Mouse (Mus musculus): ENCODE measurements at regions not wholly inside any gene's neighbourhood (a gene's known extent, or its start where the extent isn't known, plus 50 kb on each side); places are given as distances from the start of the nearest gene placed in this dataset.
A peak's percentile ranks its signal among the peaks of the same experiment; 100 is the strongest.

DNA sequence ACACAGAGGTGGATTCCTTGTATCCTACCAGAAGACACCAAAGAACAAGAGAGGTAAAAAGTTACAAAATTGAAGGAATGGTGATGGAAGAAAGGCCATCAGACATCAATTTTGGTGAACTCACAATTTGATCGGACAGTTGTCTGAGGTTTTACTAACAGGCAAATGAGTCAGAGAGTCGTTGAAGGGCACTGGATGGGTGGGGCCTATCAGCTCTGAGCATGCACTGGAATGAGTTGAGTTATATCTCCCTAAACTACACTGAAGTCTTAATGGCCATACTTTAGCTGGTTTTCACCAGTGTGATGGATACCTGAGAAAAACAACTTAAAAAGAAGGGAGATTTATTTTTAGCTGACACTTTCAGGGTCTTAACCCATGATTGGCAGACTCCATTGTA, 630.3 kb upstream of the Fam160b2 start:
- 28% methylated on average over 2 of the region's 2 CpGs for WGBS (ENCODE audit: insufficient replicate concordance)
- peak; percentile 76 for ATAC-seq
- 0 out of 2 replicates have a peak overlapping the region, but pooled peaks have one; percentile 3 for H3K4me2 ChIP-seq
- H3K9me3 ChIP-seq (replicated peaks) = no peaks in the 10 kb centered on the region
- H3K27ac ChIP-seq = no peak overlapping the region
- no peak overlapping the region for H3K9ac ChIP-seq
- H3K36me3 ChIP-seq = no peaks in the 10 kb centered on the region
- H3K4me1 ChIP-seq = peaks cover 20% of the 10 kb centered on the region
- no peaks in the 10 kb centered on the region for H3K27me3 ChIP-seq (replicated peaks)
- no peak overlapping the region for H3K4me3 ChIP-seq

DNA sequence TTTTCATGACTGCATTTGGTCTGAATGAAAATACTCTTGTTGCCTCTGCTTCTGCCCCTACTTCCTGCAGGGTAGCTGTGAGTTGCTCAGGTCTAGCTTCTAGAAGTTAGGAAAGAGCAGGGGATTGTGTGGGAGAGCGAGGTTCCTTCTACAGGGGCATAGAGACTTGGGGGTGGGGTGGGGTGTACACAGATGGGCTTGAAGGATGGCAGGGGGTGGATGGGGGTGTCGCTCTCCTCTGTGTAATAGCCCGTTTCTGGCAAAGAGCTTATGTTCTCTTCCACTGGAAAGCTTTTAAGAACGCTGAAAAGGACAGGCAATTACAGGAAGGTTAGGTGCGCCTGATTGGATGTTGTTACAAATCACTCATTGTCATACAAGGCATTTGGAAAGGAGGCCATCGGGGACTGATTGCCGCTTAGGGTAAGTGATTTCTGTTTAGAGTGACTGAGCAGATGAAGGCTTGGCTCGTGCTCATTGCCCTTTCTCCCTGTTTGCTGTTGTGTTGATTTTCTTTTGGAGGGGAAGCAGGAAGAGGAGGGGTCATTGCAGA, 629.3 kb upstream of the Fam160b2 start:
- Histone ChIP-seq H3K9ac (no peak overlapping the region), H3K4me3 (no peak overlapping the region), H3K9me3 (replicated peaks) (no peaks in the 10 kb centered on the region), H3K4me2 (no peak overlapping the region), H3K36me3 (no peaks in the 10 kb centered on the region), H3K4me1 (peaks cover 13% of the 10 kb centered on the region), H3K27me3 (replicated peaks) (no peaks in the 10 kb centered on the region), H3K27ac (no peak overlapping the region)
- no peak for ATAC-seq
- WGBS (ENCODE audit: insufficient replicate concordance) = 77% methylated on average over 8 of the region's 8 CpGs

DNA sequence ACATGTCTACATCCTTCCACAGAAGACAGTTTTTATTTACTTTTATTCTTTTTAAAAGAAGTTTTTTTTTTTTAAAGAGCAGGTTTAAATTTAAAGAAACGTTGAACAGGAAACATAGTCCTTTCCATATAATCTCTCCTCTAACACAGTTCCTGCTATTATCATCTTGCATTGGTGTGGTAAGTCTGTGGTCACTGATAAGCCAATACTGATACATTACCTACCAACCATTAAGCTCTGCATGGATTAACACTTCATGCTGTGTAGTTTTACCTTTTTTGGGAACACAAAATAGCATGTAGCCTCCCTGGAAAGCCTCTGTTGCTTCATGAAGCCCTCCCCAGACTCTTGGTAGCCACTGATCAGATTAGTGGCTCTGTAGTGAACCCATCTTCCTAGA, 617.4 kb upstream of the Fam160b2 start:
- H3K4me1 ChIP-seq = peaks cover 13% of the 10 kb centered on the region
- no peak overlapping the region for H3K9ac ChIP-seq
- H3K4me3 ChIP-seq = no peak overlapping the region
- WGBS (ENCODE audit: insufficient replicate concordance) = 13% methylated on average over 1 of the region's 1 CpGs
- H3K27me3 ChIP-seq (replicated peaks) = no peaks in the 10 kb centered on the region
- H3K9me3 ChIP-seq (replicated peaks) = peaks cover 8% of the 10 kb centered on the region; the same call in 1 of the 2 replicates
- H3K4me2 ChIP-seq = no peak overlapping the region
- no peaks in the 10 kb centered on the region for H3K36me3 ChIP-seq
- ATAC-seq = peak; percentile 78
- H3K27ac ChIP-seq = no peak overlapping the region

DNA sequence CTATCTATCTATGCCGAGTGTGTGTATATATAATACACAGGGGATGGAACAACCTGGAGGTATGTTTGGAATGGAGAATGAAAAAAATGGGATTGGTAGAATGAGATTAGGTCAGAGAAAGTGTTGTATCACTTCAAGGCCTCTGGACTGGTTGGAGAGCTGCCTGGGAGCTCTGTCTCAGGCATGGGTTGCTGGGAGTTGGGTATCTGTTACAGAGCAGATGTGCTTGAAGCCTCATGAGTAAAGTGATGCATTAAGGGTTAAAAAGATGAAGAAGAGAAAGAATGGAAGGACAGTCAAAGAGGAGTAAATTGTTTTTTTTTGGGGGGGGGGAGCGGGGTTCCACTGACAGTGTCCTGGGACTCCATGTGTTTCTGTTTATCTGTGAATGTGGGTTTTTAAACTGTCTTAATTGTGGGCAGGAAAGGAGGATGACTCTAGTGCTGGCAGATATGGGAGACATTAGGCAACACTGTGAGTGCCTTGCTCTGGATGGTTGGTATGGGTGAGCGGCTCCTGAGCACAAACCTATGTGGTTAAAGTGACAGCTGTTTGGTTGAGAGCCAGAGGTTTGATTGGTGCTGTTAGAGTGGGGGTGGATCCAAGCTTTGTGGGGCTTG, 611.8 kb upstream of the Fam160b2 start:
- Histone ChIP-seq H3K4me2 (no peak overlapping the region), H3K4me1 (peaks cover 8% of the 10 kb centered on the region), H3K36me3 (no peaks in the 10 kb centered on the region), H3K27ac (no peak overlapping the region), H3K27me3 (replicated peaks) (no peaks in the 10 kb centered on the region), H3K9ac (no peak overlapping the region), H3K9me3 (replicated peaks) (no peaks in the 10 kb centered on the region), H3K4me3 (no peak overlapping the region)
- ATAC-seq = no peak
- 62% methylated on average over 3 of the region's 3 CpGs for WGBS (ENCODE audit: insufficient replicate concordance)

DNA sequence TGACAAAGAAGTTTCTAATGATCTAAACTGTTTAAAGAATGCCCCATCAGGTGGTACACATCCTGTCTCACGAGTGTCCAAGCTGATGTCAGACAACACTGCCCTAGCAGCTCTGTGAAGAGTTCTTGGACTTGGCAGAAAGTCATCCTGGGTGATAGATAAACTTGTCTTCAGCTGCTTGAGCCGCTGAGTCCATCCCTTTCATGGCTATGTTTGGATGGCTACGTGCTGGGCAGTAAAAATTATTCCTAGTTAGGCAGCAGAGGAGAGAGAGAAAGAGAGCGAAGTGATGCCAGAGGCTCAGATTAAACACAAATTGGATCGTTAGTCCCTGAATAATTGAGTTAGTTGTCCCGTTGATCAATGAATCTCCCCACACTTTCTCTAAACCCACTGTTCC, 603.8 kb upstream of the Fam160b2 start:
- H3K9ac ChIP-seq = no peak overlapping the region
- no peak overlapping the region for H3K4me3 ChIP-seq
- peaks cover 40% of the 10 kb centered on the region for H3K4me1 ChIP-seq
- H3K4me2 ChIP-seq = no peak overlapping the region
- ATAC-seq = no peak
- H3K27ac ChIP-seq = no peak overlapping the region
- H3K27me3 ChIP-seq (replicated peaks) = no peaks in the 10 kb centered on the region
- H3K9me3 ChIP-seq (replicated peaks) = no peaks in the 10 kb centered on the region
- no peaks in the 10 kb centered on the region for H3K36me3 ChIP-seq
- WGBS (ENCODE audit: insufficient replicate concordance) = 68% methylated on average over 6 of the region's 6 CpGs

DNA sequence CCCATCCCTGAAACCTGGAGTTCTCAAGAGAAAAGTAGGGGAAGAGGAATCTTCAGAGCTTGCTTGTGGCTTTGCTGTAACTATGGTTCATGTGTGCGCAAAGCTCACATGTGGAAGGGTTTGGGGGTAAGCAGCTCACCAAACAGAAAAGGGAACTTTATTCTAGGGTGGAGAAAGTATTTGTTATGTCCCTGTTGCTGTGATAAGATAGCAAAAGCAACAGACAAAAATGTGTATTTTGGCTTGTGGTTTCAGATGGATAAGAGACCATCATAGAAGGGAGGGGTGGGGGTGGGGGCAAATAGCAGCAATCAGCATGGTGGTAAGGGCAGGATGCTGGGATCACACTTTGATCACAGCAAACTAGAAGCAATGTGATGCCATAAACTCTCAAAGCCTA, 601.3 kb upstream of the Fam160b2 start:
- no peaks in the 10 kb centered on the region for H3K27me3 ChIP-seq (replicated peaks)
- H3K4me1 ChIP-seq = peaks cover 40% of the 10 kb centered on the region
- no peak overlapping the region for H3K4me3 ChIP-seq
- H3K36me3 ChIP-seq = no peaks in the 10 kb centered on the region
- H3K9me3 ChIP-seq (replicated peaks) = no peaks in the 10 kb centered on the region
- no peak overlapping the region for H3K4me2 ChIP-seq
- no peak overlapping the region for H3K9ac ChIP-seq
- no peak overlapping the region for H3K27ac ChIP-seq
- ATAC-seq = peak; percentile 66
- WGBS (ENCODE audit: insufficient replicate concordance) = 39% methylated on average over 1 of the region's 1 CpGs

DNA sequence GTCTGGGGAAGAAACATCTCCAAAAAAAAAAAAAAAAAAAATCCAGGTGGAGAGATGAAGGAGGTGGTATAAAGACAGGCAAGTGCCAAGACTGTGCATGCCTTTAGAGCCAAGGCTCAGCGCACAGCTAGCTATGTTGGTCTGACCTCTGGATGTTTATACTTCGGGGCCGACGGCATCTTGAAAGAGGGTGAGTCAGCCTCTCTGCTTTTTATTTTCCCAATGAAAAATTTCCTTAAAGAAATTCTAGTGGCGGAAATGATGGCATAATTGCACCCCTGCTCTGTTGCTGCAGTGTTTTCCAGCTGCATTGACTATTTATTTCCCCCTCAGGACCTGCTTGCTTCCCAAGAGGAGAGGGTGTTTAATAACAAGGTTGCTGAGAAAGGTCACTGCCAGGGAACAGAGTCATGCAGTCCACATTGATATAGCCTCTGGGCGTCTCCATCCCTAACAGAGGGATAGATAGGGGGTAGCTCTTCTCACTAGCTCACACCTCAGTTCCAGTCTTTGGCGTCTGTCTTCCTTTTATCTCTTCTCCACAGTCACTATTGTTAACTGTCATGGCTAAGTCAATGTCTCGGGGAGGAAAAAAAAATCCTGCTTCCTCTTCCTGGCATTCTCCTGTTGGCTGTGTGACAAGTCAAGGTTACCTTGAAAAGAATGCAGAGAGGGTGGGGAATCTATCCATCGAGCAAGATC, 599.7 kb upstream of the Fam160b2 start:
- Histone ChIP-seq H3K4me1 (peaks cover 40% of the 10 kb centered on the region), H3K27ac (no peak overlapping the region), H3K4me3 (no peak overlapping the region), H3K9me3 (replicated peaks) (no peaks in the 10 kb centered on the region), H3K27me3 (replicated peaks) (no peaks in the 10 kb centered on the region), H3K9ac (no peak overlapping the region), H3K4me2 (peak overlapping the region; percentile 10; the same call in 1 of the 2 replicates), H3K36me3 (no peaks in the 10 kb centered on the region)
- 42% methylated on average over 9 of the region's 9 CpGs for WGBS (ENCODE audit: insufficient replicate concordance)
- ATAC-seq = peak; percentile 88

DNA sequence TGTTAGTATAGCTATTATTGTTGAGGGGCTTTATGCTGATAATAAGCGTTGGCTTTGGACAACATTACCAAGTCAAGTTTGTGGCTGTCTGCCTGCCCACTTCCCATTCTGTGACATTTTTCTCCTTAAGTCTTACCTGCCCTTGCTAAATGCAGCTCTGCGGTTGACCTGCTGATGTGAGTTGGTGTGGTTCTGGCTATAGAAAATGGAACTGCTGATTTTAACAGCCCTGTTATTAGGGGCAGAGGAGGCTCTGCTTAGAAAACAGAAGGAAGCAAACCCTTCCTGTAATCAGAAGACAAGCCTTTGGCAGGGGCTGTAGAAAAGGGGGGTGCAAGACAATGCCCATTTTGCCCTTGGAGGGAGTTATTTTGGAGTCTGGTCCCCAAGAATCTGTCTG, 594.6 kb upstream of the Fam160b2 start:
- Histone ChIP-seq H3K36me3 (no peaks in the 10 kb centered on the region), H3K4me1 (peaks cover 10% of the 10 kb centered on the region), H3K9ac (no peak overlapping the region), H3K4me2 (no peak overlapping the region), H3K9me3 (replicated peaks) (no peaks in the 10 kb centered on the region), H3K27me3 (replicated peaks) (no peaks in the 10 kb centered on the region), H3K4me3 (no peak overlapping the region), H3K27ac (no peak overlapping the region)
- no peak for ATAC-seq
- WGBS (ENCODE audit: insufficient replicate concordance) = 54% methylated on average over 2 of the region's 2 CpGs

DNA sequence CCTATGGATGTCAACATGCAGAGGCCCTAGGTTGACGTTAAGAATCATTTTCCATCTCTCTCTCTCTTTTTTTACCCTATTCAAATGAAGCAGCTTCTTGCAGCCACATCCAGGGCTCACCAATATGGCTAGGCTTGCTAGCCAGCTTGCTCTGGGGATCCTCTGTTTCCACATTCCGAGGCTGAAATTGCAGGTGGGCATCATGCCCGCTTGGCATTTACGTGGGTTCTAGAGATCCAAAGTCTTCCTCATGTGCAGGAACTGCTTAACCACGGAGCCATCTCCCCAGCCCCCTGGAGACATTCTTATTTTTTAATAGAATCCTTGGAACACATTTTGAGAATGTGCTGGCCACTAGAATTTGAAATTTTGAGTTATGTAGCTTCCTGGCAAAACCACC, 592.9 kb upstream of the Fam160b2 start:
- H3K4me1 ChIP-seq = 0 out of 2 replicates have a peak, but pooled peaks cover 5% of the 10 kb centered on the region
- no peaks in the 10 kb centered on the region for H3K27me3 ChIP-seq (replicated peaks)
- WGBS (ENCODE audit: insufficient replicate concordance) = 75% methylated on average over 5 of the region's 5 CpGs
- no peak overlapping the region for H3K27ac ChIP-seq
- no peak for ATAC-seq
- no peak overlapping the region for H3K4me2 ChIP-seq
- no peak overlapping the region for H3K4me3 ChIP-seq
- no peak overlapping the region for H3K9ac ChIP-seq
- H3K9me3 ChIP-seq (replicated peaks) = no peaks in the 10 kb centered on the region
- H3K36me3 ChIP-seq = no peaks in the 10 kb centered on the region

DNA sequence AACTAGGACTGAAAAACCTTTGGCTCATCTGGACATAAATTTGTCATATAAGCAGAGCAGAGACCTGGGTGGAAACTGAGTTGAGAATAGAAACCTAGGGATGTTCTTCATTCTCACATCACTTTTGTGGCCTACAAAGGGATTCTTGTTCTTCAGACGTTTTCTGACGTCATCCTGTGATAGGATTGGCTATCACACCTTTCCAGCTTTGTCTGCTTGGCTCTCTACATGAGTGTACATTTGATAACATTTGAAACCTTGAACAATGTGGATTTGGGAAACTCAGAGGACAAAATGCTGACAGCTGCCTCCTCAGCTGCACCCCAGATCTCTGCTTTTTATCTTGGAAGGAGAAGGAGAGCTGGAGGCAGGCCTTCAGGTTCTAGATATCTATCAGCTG, 589.7 kb upstream of the Fam160b2 start:
- Histone ChIP-seq H3K4me3 (no peak overlapping the region), H3K9ac (no peak overlapping the region), H3K36me3 (no peaks in the 10 kb centered on the region), H3K4me2 (no peak overlapping the region), H3K4me1 (0 out of 2 replicates have a peak, but pooled peaks cover 5% of the 10 kb centered on the region), H3K9me3 (replicated peaks) (no peaks in the 10 kb centered on the region), H3K27me3 (replicated peaks) (no peaks in the 10 kb centered on the region), H3K27ac (no peak overlapping the region)
- no peak for ATAC-seq
- WGBS (ENCODE audit: insufficient replicate concordance) = 26% methylated on average over 2 of the region's 2 CpGs

DNA sequence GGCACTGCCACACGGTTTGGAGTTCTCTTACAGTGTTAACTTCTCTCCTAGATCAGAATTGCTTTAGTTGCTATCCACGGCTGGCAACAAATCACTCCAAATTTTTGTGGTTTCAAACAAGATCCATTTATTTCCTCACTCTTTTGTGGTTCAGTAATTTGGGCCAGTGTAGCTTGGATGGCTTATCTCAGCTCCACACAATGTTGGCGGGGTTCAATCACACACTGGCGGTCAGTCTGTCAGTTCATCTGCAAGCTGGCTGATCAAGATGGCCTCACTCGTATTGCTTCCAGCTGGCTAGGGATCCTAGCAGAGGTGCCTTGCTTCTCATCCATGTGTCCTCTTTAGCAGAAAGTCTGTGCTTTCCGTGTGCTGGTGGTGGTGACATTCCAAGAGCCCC, 577.7 kb upstream of the Fam160b2 start:
- no peak for ATAC-seq
- no peak overlapping the region for H3K27ac ChIP-seq
- WGBS (ENCODE audit: insufficient replicate concordance) = 20% methylated on average over 6 of the region's 6 CpGs

DNA sequence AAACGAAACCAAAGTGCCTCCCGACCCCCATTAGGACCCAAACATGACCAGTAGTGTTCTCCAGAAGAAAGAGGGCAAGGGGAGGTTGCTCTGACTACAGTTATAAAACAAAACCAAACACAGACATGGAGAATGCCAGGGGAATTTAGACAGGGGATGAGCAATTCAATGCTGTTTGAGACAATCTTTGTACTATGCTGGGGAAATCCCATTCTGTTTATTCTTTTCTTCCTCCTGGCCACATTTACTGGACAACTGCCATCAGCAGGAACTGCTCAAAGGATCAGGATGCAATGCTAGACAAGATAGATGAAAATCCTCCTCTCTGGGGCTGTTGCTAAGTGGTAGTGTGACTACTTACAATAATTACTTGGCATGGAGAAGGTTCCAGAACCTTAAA, 574.5 kb upstream of the Fam160b2 start:
- no peak overlapping the region for H3K4me3 ChIP-seq
- no peak overlapping the region for H3K4me2 ChIP-seq
- no peak for ATAC-seq
- no peak overlapping the region for H3K9ac ChIP-seq
- H3K36me3 ChIP-seq = no peaks in the 10 kb centered on the region
- WGBS (ENCODE audit: insufficient replicate concordance) = 38% methylated on average over 2 of the region's 2 CpGs
- no peaks in the 10 kb centered on the region for H3K4me1 ChIP-seq
- H3K9me3 ChIP-seq (replicated peaks) = no peaks in the 10 kb centered on the region
- H3K27ac ChIP-seq = no peak overlapping the region
- peaks cover 31% of the 10 kb centered on the region for H3K27me3 ChIP-seq (replicated peaks)

More for the DNA sequence above, 577.7 kb upstream of the Fam160b2 start:
- Histone ChIP-seq H3K9ac (no peak overlapping the region), H3K4me2 (no peak overlapping the region), H3K9me3 (replicated peaks) (no peaks in the 10 kb centered on the region), H3K4me3 (no peak overlapping the region), H3K27me3 (replicated peaks) (peaks cover 31% of the 10 kb centered on the region), H3K4me1 (no peaks in the 10 kb centered on the region), H3K36me3 (no peaks in the 10 kb centered on the region)

Measured in liver, embryonic 12.5 days (tissue).